Mouse (Mus musculus): ENCODE data around the gene Fam49a.

DNA sequence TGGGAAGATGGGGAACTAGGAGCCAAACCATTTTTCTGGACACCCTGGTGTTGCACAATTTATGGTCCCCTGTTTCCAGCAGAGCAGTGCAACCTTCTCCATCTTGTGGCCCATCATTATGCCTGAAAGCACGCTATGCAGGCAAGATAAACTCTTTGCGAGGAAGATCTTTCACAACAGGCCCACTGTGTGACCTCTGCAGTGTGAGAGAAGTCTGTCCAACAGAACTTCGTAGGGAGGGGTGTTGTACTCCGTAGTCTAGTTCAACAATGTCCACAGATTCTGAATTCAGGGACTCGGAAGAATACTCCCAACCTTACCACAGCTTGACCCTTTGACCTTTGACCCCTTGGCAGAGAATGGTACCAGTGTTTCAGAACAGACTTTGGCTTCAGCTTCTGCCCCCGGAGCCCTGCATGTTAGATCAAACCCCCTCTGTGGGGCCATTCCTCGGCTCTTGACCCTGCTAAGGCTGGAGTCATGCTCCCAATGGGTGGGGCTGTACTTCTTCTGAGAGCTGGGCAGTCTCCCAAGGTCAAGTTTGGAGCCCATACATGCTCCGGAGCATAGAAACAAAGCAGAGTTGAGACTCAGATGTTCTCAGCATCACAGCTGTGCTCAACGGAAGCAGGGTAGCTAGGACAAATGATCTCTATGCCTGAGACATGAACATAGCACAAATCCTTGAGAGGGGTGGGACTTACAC is 39.2 kb upstream of the Fam49a start:
- TF ChIP-seq CTCF (IDR thresholded peaks at IDR 0.05; ENCODE audit: insufficient read depth, low read length) (no peak), POLR2A (IDR thresholded peaks at IDR 0.05; ENCODE audit: borderline replicate concordance, extremely low read depth, low read depth, low read length) (no peak)

Data from lung, adult 2 months (tissue).